Mouse (Mus musculus) urinary bladder, adult 18-20 months (tissue): ENCODE measurements around the gene Elof1.
"Not testable (repeated sequence)": the region's sequence is repeated elsewhere in the genome, so short reads cannot be mapped to it uniquely, and the experiment has no call there.

Experiments
- DNase-seq, 2 experiments: peaks; one replicate each; pipeline ENCODE4 v3.0.0; 2022; ENCODE audit warnings: low spot score in 2 of 2, mixed read lengths in 2 of 2

Gene Elof1

GRCm38 (mm10) chr9:22116740-22117426 lies at the start of gene Elof1:
Elof1 (minus strand) TSS chr9:22117172.
- peak; percentile 82 to 91 for DNase-seq

GRCm38 (mm10) chr9:22166686-22167085 lies 49.7 kb upstream of the Elof1 start:
- no peak for DNase-seq

GRCm38 (mm10) chr9:22165964-22166363 lies 49.0 kb upstream of the Elof1 start:
- DNase-seq, result no peak

GRCm38 (mm10) chr9:22164711-22165668 lies 48.0 kb upstream of the Elof1 start:
- DNase-seq, result peak in 1 of 2 experiments; percentile 33

GRCm38 (mm10) chr9:22162912-22163311 lies 45.9 kb upstream of the Elof1 start:
- no peak for DNase-seq

GRCm38 (mm10) chr9:22162305-22162704 lies 45.3 kb upstream of the Elof1 start:
- no peak for DNase-seq

GRCm38 (mm10) chr9:22161299-22161698 lies 44.3 kb upstream of the Elof1 start:
- DNase-seq, result no peak

GRCm38 (mm10) chr9:22157516-22158265 lies 40.7 kb upstream of the Elof1 start:
- DNase-seq, result no peak

- peak; percentile 98 for DNase-seq
Observed at GRCm38 (mm10) chr9:22156497-22157245, 39.7 kb upstream of the Elof1 start, which contains the start of gene Pigyl. Pigyl (plus strand) TSS chr9:22156846.

GRCm38 (mm10) chr9:22155614-22156013 lies 38.6 kb upstream of the Elof1 start:
- peak in 1 of 2 experiments; percentile 40 for DNase-seq

GRCm38 (mm10) chr9:22153810-22154209 lies 36.8 kb upstream of the Elof1 start:
- DNase-seq, result no peak

- no peak for DNase-seq
Observed at GRCm38 (mm10) chr9:22150946-22151345, 34.0 kb upstream of the Elof1 start.

GRCm38 (mm10) chr9:22150249-22150693 lies 33.3 kb upstream of the Elof1 start:
- DNase-seq, result not testable (repeated sequence)

- DNase-seq, result no peak
Observed at GRCm38 (mm10) chr9:22149426-22150248, 32.7 kb upstream of the Elof1 start.

GRCm38 (mm10) chr9:22144304-22144965 lies 27.5 kb upstream of the Elof1 start:
- no peak for DNase-seq

- DNase-seq, result peak; percentile 76 to 78
Observed at GRCm38 (mm10) chr9:22143108-22144037, 26.4 kb upstream of the Elof1 start.

GRCm38 (mm10) chr9:22139746-22140145 lies 22.8 kb upstream of the Elof1 start:
- DNase-seq, result no peak

- no peak for DNase-seq
Observed at GRCm38 (mm10) chr9:22138480-22138879, 21.5 kb upstream of the Elof1 start.
